Mouse (Mus musculus) left cerebral cortex, adult 11 months (tissue): ENCODE data around the gene Sel1l3.

Experiments
- DNase-seq: peaks from one replicate; pipeline ENCODE4 v3.0.0; 2022; ENCODE audit warnings: low spot score

Gene Sel1l3

DNA sequence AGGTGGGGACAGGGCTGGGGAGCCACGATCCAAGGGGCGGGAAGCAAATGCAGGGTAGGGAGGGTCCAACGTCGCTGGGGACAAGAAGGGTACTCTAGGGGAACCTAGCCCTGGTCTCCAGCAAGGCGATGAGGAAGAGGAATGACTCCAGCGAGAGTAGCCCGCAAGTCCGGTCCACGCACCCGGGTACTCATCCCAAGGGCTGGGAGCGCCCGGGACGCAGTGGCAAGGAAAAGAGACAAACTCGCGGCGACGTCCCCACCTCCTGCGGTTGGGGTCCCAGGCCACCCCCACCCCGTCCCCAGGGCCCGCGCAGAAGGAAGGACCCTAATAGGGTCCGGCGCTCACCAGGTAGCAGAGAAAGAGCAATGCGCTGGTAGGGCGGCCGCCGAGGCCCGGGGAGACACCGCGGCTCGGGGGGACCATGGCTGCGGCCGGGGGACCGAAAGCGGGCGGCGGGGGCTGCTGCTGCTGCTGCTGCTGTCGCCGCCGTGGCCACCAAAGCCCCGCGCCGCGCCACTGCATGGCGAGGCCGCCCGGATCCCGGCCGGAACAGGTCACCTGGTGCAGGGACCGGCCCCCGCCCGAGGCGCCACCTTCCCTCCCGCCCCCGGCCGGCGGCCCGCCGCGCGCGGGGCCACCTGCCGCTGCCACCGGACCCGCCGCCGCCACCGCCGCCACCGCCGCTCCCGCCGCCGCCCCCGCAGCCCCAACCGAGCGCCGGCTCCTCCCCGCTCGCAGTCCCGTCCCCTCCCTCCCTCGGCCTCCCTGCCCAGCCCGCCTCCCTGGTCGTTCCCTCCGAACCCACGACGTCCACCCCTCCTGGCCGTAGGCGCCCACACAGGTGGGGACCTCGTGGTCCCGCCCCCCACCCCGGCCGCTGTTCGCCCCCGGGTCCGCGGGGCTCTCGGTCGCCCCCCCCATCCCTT lies 681 bp downstream of the Sel1l3 start:
- DNase-seq, result no peak

DNA sequence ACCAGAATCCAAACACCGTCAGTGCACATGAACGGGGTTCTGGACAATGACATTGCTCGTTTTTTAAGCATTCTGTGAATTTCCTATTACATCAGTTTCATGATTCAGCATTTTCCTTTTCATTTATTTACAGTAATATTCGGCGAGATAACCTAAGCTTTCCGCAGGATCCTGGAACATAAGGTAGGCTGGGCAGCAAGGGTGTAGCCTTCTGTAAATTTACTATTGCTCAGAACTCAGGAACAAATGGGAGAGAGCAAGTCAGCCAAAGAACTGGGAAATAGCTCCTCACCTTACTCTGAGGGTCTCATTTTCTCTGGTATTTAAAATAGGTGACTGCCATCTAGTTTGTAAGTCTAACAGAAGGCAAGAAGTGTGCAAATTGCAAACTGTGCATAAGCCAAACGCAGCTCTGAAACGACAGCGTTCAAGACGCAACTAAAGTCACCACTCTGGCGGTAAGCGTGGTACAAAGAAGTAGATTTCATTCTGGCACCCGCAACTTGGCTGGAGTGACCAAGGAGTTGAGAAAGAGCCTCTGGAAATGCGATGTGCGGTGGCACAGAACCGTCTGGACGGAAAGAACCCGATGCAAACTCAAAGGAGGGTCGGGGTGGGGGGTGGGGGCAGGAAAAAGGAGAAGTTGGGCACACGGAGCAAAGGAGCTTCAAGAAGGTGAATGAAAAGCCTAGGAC lies 1.5 kb downstream of the Sel1l3 start:
- DNase-seq, result no peak

DNA sequence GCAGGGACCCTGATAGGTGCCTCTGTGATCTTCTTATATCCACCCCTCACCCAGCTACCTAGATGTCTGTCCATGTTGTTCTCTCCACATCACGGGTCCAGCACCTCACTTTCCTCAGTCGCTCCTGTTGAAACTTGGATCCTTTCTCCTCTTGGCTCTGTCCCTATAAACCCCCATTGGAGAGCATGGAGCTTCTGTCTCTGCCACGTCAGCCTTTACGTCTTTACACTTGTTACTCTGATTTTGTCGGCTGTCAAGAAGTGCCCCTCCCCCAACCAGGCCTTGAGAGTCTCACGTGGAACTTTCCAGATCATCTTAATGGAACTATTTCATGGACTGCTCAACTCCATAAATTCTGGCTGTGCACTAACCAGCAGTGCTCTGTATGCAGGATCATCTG lies 2.5 kb downstream of the Sel1l3 start:
- no peak for DNase-seq

DNA sequence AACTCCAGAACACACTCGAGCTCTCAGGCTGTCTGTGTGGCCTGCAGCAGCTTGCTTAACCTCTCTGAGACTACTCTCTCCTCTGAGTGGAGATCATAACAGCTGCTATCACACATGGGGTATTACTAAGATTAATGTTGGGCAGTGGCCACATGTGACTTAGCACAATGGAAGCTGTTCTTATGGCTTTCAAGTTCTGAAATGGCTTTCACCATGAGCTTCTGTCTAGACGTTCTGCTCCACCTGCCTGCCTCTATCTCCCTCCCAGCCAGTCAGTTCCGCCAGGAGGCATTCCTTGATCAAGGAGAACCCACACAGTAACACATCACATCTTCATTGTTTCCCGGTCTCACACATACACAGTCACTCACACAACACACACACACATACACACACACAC lies 3.2 kb downstream of the Sel1l3 start:
- no peak for DNase-seq

DNA sequence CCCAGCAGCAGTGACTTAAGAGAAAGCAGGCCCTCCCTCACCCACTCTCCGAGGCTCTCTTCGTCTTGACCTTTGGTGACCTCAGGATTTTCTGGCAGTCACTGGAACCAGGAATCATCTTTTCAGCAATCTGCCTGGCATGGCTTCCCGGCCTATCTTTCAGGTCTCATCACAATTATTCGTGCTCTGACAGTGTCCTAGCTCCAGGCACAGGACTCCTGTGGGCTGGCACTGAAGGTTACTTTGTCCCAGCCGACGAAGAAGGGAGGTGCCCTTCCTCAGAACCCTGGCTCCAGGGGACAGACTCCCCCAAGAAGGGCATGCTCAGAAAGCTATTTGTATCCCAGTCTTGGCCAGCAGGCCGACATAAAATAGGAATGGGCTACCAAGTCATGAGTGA lies 4.0 kb downstream of the Sel1l3 start:
- no peak for DNase-seq

DNA sequence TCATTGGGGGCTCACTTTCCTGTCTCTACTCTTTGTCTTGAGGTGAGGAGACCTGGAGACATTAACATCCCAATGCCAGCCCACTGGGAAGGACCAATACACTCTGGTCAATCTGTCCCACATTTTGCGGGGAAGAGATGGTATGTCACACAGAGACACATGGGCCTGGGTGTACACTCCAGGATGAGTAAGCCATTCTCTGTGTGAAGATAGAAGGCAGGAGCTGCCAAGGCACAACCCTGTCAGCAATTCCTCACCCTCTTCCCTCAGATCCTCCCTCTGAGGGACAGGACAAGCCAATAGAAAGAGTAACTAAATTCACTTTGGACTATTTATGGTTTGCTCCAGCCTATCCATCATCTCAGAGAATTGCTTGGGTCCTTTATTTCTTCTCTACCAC lies 5.0 kb downstream of the Sel1l3 start:
- DNase-seq, result no peak

DNA sequence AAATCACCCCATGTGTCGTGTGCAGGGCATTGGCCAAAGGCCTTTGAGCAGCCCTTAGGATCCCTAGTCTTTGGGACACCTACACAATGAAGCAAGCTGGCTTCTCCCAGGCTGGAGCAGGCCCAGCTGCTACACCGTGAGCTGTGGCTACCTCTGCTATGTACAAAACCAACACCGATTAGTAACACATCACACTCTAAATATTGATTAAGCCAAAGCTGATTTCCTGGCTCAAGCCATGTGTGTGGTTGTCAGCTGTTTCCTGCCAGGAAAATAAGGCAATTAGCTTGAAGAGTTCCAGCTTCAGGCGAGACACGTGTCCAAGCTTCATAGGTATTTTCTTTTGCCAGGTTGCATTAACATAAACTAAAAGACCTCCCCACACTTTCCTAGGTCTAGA lies 7.2 kb downstream of the Sel1l3 start:
- DNase-seq, result no peak

DNA sequence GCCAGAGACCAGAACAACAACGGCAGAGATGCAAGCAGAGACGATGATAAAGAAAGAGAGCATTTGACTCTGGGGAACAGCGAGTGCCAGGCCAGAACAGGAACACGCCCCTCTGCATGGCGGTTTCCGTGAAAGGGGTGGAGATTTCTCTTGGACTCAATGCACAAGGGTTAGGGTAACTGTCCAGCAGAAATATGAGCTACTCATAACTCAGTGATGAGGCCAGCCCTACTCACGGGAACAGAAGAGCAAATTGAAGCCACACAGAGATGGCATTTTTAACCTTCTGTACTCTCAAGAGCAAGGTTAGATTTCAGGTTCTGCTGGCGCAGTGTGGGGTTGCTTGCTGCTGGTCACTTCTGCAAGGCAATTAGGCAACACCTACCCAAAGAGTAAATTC lies 11.0 kb downstream of the Sel1l3 start:
- DNase-seq, result no peak

DNA sequence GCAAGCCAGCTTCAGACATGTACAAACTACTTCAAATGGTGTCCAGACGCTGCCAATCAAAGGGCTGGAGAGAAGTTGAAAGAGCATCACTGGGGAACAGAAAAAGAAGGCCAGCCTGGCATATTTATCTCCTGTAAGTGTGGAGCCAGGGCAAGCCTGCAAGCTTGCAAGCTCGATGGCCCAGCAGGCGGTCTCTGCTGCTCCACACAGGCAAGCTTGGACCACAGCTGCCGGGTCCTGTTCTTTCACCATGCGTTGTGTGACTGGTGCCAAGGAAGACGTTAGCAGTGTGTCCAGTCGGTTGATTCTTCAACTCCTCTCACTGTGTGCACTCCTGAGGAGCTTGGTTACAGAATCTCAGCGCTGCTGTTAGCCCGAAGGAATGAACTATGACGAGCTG lies 12.9 kb downstream of the Sel1l3 start:
- DNase-seq, result no peak

DNA sequence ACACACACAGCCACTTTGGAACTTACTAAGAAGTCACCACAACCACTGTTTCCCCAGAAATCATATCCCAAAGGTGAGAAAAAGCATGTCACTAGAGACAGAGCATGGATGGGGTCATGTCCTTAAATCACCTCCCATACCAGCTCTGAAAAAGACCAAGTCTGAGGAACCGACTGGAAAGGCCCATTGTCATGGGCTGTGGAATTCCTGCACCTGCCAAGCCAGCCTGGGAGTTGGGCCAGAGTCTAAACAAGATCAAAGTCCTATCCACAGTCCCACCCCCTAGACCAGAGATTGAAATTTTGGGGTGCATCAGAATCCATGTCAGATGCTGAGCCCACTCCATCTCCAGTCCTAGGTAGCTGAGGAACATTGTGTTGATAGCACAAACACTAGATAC lies 15.3 kb downstream of the Sel1l3 start:
- no peak for DNase-seq

DNA sequence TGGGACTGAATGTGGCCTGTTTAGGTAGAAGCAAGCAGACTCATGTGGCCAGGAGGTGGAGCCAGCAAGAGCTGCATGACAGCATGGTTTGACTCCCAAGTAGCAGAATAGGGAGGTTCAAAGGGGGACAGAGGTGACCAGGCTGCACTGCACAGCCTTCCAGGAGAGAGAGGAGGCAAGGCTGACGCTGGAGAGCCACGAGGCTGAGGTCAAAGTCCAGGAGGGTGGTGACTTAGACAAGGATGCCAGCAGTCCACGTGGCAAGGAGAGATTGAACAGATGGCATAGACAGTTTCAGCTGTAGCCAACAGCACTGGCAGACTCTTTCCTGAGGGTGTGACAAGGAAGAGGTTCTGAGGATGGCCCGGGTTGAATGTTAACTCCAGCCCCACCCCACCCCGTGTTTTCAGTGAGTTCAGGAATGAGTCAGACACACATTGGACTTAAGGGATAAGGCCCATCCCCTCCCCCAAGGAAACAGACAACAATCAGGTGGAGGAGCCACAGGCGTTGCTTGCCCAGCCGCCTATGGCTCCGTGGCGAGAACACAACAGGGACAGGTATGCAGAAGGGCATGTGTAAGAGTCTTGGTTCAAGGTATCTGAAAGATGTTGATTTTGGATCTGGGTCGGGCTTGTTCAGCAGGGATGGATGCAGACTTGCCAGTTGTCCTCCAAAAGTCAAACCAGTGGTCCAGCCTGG lies 17.2 kb downstream of the Sel1l3 start:
- no peak for DNase-seq

DNA sequence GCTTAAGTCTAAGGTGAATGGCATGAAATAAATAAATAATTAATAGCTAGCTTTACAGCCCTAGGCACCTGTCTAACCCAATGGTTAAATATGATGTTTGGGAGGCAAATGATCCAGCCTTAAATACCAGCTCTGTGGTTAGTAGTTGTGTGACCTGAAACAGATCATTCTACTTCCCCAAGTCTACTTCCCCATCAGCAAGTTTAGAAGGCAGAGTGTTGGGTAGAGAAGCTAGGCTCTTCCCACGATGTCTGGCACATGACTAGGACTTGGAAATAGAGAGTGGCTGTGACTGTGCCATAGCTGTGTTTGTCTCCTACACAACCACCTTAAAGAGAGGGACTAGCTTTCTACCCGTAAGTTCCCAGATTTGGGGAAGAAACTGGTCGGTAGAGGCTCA lies 18.9 kb downstream of the Sel1l3 start:
- no peak for DNase-seq

DNA sequence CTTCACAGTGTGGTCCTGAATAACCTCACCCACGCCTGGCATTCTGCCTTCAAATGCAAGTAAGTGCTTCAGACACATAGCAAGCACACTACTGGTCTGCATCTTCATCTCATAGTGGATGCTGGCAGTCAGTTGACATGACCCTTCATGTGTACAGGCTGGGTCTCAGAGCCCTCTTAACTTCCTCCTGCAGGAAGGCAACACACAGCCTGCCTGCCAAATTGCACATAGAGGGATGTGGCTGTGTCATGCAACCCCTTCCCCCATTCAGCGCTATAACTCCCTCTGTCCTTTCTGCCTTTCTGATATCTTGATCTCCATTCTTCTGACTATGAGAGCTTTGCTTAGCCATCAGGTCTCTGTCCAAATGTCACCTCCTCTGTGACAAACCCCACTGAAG lies 19.3 kb downstream of the Sel1l3 start:
- no peak for DNase-seq

DNA sequence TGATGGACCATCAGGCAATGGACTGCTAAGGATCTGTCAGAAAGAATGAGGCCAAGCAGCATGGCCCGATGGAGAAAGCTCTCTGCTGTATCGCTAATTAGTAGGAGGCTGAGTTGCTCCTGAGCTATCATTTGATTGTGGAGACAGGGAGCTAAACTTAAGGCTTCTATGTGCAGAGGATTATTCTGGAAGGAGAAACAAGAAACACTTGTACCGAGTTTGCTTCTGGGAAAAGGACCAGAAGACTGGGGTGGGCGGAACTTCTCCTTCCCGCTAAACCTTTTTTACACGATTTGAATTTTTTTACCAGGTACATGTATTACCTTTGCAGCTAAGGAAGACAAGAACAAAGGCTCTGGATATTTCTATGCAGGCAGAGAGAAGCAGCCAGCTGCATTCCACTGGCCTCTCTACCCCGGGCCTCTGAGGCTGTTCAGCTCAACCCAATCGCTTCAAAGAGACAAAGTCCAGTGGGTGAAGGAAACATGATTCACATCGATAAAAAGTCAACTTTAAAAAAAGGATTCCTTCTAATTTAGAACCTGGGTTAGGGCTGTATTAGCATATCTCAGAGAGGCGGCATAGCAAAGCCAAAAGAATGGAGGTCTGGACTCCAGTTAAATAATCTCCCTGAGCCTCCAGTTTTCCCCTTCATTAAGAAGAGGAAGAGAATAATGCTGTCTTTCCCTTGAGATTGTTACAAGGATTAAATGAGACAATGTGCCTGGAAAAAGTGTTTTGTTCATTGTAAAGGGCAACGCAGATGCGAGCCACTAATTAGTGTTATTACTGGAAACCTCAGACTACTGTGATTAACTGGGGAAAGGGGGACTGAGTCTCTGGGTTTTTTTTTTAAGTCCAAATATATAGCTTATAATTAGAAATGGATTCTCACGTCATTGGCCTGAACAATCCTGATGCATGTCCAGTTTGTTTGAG lies 20.4 kb downstream of the Sel1l3 start:
- DNase-seq, result no peak

DNA sequence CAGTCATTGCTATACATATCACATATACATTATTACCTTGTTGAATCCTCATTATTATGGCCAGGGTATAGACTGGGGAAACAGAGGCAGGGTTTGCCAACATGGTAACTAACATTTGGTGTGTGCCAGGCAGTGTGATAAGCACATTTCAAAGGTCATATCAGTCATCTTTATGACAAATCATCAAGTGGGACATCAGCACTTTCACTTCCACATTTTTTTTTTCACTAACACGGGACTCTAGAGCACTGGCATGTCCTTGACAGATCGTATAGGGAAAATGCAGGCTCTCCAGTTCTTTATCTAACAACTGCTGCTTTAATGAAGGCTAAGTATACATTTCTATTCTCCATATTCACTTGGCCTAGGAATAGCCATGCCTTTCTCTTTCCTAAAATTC lies 25.1 kb downstream of the Sel1l3 start:
- no peak for DNase-seq

DNA sequence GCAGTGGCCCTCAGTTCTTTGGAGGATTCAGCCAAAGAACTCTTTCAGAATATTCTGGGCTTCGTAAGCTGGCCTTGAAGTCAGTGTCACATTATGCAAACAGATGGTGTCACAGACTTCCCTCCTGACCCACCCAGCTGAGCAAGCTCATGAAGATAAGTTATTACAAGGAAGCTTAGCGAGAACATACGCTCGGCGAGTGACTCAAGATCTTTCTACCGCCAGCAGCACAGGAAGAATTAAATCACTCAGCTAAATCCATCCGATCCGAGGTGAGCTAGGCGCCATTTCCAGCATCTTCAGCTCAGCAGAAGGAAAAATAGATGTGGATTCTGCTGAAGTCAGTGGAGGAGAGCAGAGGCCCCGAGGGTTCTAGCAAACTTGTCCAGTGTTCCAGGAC lies 26.5 kb downstream of the Sel1l3 start:
- no peak for DNase-seq

DNA sequence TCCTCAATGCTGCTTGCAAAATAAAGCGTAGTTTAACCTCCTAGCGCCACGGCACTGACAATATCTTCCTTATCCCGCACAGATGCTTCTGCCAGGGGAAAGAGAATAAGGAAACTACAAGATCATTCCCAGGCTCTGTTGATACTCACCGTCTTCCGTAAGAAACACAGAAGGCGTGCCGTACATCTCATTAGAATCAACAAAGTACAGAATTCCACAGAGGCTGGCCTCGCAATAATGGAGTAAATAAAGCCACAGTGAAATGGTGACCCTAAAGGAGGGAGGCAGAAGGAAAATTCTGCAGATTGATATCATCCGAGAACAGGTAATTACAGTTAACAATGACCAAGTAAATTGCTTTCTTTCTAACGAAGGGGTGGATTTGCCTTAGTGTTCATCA lies 27.9 kb downstream of the Sel1l3 start:
- no peak for DNase-seq

DNA sequence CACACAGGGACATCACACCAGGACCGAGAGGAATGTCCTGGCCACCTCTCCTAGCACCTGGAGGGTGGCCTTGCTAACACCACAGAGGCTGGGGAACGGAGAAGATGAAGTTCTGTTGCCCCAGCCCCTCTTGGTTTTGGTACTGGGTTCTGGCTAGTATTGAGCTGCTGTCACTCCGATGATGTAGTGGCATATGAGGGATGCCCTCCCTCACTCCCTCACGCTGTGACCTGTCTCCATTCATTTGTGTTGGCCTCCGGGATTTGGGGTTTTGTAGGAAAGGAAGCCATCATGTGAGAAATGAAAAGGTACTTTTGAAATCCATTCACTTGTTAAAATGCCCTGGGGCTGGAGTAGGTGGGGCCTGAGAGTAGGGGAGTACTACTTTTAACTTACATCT lies 33.8 kb downstream of the Sel1l3 start:
- no peak for DNase-seq

DNA sequence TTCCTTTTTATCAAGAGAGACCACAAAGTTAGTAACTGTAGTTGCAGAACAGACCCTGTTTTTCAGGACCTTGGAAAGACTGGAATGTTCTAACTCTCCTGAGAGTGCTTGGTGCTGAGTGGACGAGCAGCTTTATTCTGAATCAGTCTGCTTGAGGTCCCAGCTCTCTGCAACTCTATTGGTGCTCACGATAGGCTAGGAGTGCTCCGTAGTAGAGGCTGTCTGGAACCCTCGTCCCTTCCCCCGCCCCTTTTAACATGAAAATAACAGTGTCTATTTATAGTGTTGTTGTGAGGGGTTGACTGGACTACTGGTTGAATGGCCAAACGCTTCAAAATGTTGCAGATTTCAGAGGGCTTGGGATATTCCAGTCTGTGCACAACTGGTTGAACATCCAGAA lies 37.0 kb downstream of the Sel1l3 start:
- no peak for DNase-seq

DNA sequence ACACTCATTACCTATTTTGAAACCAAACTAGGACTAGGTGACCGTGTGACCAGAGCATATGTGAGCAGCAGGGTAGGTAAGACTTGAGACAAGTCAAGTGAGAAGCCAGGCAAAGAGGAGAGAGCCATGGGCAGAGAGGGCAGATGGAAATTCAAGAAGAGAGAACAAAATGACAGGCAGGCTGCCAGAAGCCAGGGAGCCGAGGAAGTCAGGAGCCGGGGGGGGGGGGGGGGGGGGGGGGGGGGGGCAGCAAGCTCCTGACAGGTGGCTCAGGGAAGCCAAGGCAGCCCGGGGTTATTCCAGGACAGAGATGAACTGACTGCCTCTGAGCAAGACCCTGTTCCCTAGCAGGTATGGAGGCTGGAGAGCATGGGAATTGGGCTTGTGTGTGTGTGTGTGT lies 37.7 kb downstream of the Sel1l3 start:
- DNase-seq, result no peak

DNA sequence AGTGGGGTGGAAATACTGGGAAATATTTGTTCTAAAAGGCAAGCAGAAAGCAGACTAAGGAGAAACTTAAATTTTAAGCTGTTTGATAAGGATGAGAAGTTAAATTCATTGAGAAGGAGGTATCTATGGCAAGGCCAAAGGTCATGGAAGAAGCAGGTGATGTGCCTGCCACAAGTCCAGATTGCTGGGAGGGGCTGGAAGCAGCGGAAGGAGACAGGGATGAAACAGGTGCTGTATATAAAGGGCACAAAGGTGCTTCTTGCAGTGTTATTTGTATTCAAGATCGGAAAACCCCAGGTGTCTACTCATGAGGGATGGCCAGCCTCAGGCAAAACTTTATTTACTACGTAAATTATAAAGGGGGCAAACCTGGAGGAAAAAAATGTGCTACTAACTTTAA lies 38.5 kb downstream of the Sel1l3 start:
- DNase-seq, result no peak

DNA sequence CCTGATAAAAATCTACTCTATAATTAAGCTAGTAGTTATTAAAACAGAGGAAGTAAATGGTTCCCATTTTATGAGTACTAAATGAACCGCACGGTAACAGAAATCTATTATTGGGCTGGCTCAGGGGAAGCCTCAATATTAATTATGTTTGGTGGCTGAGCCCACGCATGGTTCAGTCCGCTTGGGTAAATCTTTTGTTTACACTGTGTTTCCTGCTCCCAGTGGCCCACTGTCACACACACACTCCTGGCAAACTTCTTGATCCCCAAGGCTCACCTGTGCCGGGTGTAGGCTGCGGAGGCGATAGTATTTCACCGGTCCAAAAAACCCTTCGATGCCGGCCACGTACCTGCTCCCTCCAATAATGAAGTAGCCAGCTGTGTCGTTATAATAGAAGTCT lies 39.3 kb downstream of the Sel1l3 start:
- no peak for DNase-seq
